Mouse (Mus musculus) stomach, postnatal 0 days (tissue): ENCODE measurements around the gene Kng2.

Experiments used
- CTCF ChIP-seq: IDR thresholded peaks from 2 replicates; pipeline ENCODE4 v1.5.1; 2016; ENCODE audit warnings: antibody characterized with exemption, low read depth, mild to moderate bottlenecking, moderate library complexity
- EP300 ChIP-seq: optimal IDR thresholded peaks from 2 replicates; pipeline ENCODE3; 2016; ENCODE audit warnings: antibody characterized with exemption

DNA sequence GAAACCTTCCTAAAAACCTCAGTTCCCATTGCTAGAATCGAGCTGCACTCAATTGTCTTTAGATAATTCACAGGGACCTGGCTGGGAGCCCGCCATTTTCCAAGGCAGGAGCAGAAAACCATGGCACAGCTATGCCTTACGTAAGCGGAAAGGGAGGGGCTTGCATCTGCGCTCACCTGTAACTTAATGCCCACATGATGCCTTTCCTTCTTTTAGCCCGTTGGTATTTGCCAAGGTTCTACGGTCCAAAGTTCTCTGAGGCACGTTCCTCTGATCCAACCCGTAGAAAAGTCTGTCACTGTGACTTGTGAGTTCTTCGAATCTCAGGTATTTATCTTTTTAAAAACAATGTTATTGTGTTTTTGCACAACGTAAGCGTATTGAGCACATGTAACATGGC is 91.7 kb downstream of the Kng2 start:
- TF ChIP-seq EP300 = no peak
- no peak for TF ChIP-seq CTCF
